Mouse (Mus musculus): ENCODE measurements around the gene Gltpd2. TPM values are rescaled to one million over a fixed set of nuclear protein-coding genes. Genes with fewer than 3 reads are reported as not detected.

The Gltpd2 gene
- polyA plus RNA-seq, 1 experiment from 2014 or later, result not detected

Other genes with a start within 250 kb of the Gltpd2 start
- not detected in 2 replicates for gene Alox12e, start 196.6 kb upstream of the Gltpd2 start, polyA plus RNA-seq (2016; fragmentation: Nextera tagmentation; extraction: Ambion mirVana)
- gene Alox15, start 167.2 kb upstream of the Gltpd2 start, polyA plus RNA-seq (2016; fragmentation: Nextera tagmentation; extraction: Ambion mirVana), result 0.14 and 0.21 TPM in 2 replicates
- 40.0 and 40.3 TPM in 2 replicates for gene Pelp1, start 109.2 kb upstream of the Gltpd2 start, polyA plus RNA-seq (2016; fragmentation: Nextera tagmentation; extraction: Ambion mirVana)
- 37.0 and 41.1 TPM in 2 replicates for gene Arrb2, start 86.6 kb upstream of the Gltpd2 start, polyA plus RNA-seq (2016; fragmentation: Nextera tagmentation; extraction: Ambion mirVana)
- gene Med11, start 67.3 kb upstream of the Gltpd2 start, polyA plus RNA-seq (2016; fragmentation: Nextera tagmentation; extraction: Ambion mirVana), result 37.6 and 39.2 TPM in 2 replicates
- gene Zmynd15, start 59.8 kb upstream of the Gltpd2 start, polyA plus RNA-seq (2016; fragmentation: Nextera tagmentation; extraction: Ambion mirVana), result 0.21 and 0.33 TPM in 2 replicates
- 1.6 and 1.7 TPM in 2 replicates for gene Cxcl16, start 59.2 kb upstream of the Gltpd2 start, polyA plus RNA-seq (2016; fragmentation: Nextera tagmentation; extraction: Ambion mirVana)
- 0.46 TPM in 1 of 2 replicates, not detected in the other for gene Tm4sf5, start 14.0 kb upstream of the Gltpd2 start, polyA plus RNA-seq (2016; fragmentation: Nextera tagmentation; extraction: Ambion mirVana)
- gene Vmo1, start 4.6 kb upstream of the Gltpd2 start, polyA plus RNA-seq (2016; fragmentation: Nextera tagmentation; extraction: Ambion mirVana), result not detected in 2 replicates
- 774 and 783 TPM in 2 replicates for gene Psmb6, start 6.2 kb downstream of the Gltpd2 start, polyA plus RNA-seq (2016; fragmentation: Nextera tagmentation; extraction: Ambion mirVana)
- not detected in 2 replicates for gene Gm40193, start 13.7 kb downstream of the Gltpd2 start, polyA plus RNA-seq (2016; fragmentation: Nextera tagmentation; extraction: Ambion mirVana)
- gene Pld2, start 20.9 kb downstream of the Gltpd2 start, polyA plus RNA-seq (2016; fragmentation: Nextera tagmentation; extraction: Ambion mirVana), result 4.0 and 5.7 TPM in 2 replicates
- gene Mink1, start 43.7 kb downstream of the Gltpd2 start, polyA plus RNA-seq (2016; fragmentation: Nextera tagmentation; extraction: Ambion mirVana), result 14.7 and 16.8 TPM in 2 replicates
- gene 4930544D05Rik, start 96.7 kb downstream of the Gltpd2 start, polyA plus RNA-seq (2016; fragmentation: Nextera tagmentation; extraction: Ambion mirVana), result not detected in 2 replicates
- gene Chrne, start 100.0 kb downstream of the Gltpd2 start, polyA plus RNA-seq (2016; fragmentation: Nextera tagmentation; extraction: Ambion mirVana), result 0.32 TPM in 1 of 2 replicates, not detected in the other
- 0.35 and 0.37 TPM in 2 replicates for gene Gp1ba, start 119.9 kb downstream of the Gltpd2 start, polyA plus RNA-seq (2016; fragmentation: Nextera tagmentation; extraction: Ambion mirVana)
- gene Rnf167, start 128.0 kb downstream of the Gltpd2 start, polyA plus RNA-seq (2016; fragmentation: Nextera tagmentation; extraction: Ambion mirVana), result 96.6 and 101 TPM in 2 replicates
- 138 and 149 TPM in 2 replicates for gene Slc25a11, start 128.3 kb downstream of the Gltpd2 start, polyA plus RNA-seq (2016; fragmentation: Nextera tagmentation; extraction: Ambion mirVana)
- 1,047 and 1,099 TPM in 2 replicates for gene Pfn1, start 135.4 kb downstream of the Gltpd2 start, polyA plus RNA-seq (2016; fragmentation: Nextera tagmentation; extraction: Ambion mirVana)
- 12.0 and 12.7 TPM in 2 replicates for gene Eno3, start 138.0 kb downstream of the Gltpd2 start, polyA plus RNA-seq (2016; fragmentation: Nextera tagmentation; extraction: Ambion mirVana)
- 156 and 160 TPM in 2 replicates for gene Spag7, start 150.2 kb downstream of the Gltpd2 start, polyA plus RNA-seq (2016; fragmentation: Nextera tagmentation; extraction: Ambion mirVana)
- gene Camta2, start 168.9 kb downstream of the Gltpd2 start, polyA plus RNA-seq (2016; fragmentation: Nextera tagmentation; extraction: Ambion mirVana), result 13.0 and 14.9 TPM in 2 replicates
- 0.86 and 1.3 TPM in 2 replicates for gene Inca1, start 181.0 kb downstream of the Gltpd2 start, polyA plus RNA-seq (2016; fragmentation: Nextera tagmentation; extraction: Ambion mirVana)
- 2.0 and 2.2 TPM in 2 replicates for gene Kif1c, start 181.4 kb downstream of the Gltpd2 start, polyA plus RNA-seq (2016; fragmentation: Nextera tagmentation; extraction: Ambion mirVana)
- 10.6 and 11.7 TPM in 2 replicates for gene Zfp3, start 245.0 kb downstream of the Gltpd2 start, polyA plus RNA-seq (2016; fragmentation: Nextera tagmentation; extraction: Ambion mirVana)

Measured in midbrain, embryonic 12.5 days (tissue).